Mouse (Mus musculus) liver, postnatal 0 days (tissue): ENCODE results near the gene Ccdc30. TPM values are rescaled to one million over a fixed set of nuclear protein-coding genes. Genes with fewer than 3 reads are reported as not detected.

Experiments used
- ATAC-seq: fragments of 200-750 bp; cut with Nextera tagmentation; 2 replicates; pipeline ENCODE4 v1.8.0; 2017; ENCODE audit warnings: mild to moderate bottlenecking, moderate library complexity
- DNase-seq: peaks from one replicate; pipeline ENCODE4 v3.0.0-alpha.2; 2016
- H3K27ac ChIP-seq: fragments of 300-500 bp; sonication (generic); 2 replicates; pipeline ENCODE4 v1.5.1; 2014; ENCODE audit warnings: antibody characterized with exemption, moderate library complexity, mild to moderate bottlenecking, low read depth
- H3K27me3 ChIP-seq: fragments of 300-500 bp; sonication (generic); 2 replicates; pipeline ENCODE4 v1.6.1; 2014; ENCODE audit warnings: low read length, control low read depth, mixed read lengths; ENCODE audit not compliant: insufficient read depth
- H3K36me3 ChIP-seq: fragments of 300-500 bp; sonication (generic); replicated peaks from 2 replicates; pipeline ENCODE4 v1.6.1; 2014; ENCODE audit warnings: mild to moderate bottlenecking, control low read depth, low read length, moderate library complexity, mixed read lengths; ENCODE audit not compliant: insufficient read depth
- H3K4me1 ChIP-seq: fragments of 300-500 bp; sonication (generic); 2 replicates; pipeline ENCODE4 v1.6.1; 2014; ENCODE audit warnings: antibody characterized with exemption, mild to moderate bottlenecking, control low read depth; ENCODE audit not compliant: insufficient read depth
- H3K4me2 ChIP-seq: fragments of 300-500 bp; sonication (generic); 2 replicates; pipeline ENCODE4 v1.6.1; 2014; ENCODE audit warnings: low read depth, mild to moderate bottlenecking, low read length, moderate library complexity, mixed read lengths
- H3K4me3 ChIP-seq: fragments of 300-500 bp; sonication (generic); 2 replicates; pipeline ENCODE4 v1.5.1; 2014; ENCODE audit warnings: low read depth, low read length
- H3K9ac ChIP-seq: fragments of 300-500 bp; sonication (generic); replicated peaks from 2 replicates; pipeline ENCODE4 v1.6.1; 2014; ENCODE audit warnings: mild to moderate bottlenecking, moderate library complexity
- H3K9me3 ChIP-seq: fragments of 300-500 bp; sonication (generic); 2 replicates; pipeline ENCODE4 v1.6.1; 2016; ENCODE audit warnings: mild to moderate bottlenecking, control low read depth, low read length, mixed read lengths
- CTCF ChIP-seq: sonication (generic); IDR thresholded peaks from 2 replicates; pipeline ENCODE4 v1.5.1; 2016; ENCODE audit warnings: antibody characterized with exemption, low read depth
- EP300 ChIP-seq: IDR thresholded peaks from 2 replicates; pipeline ENCODE4 v1.6.1; 2016; ENCODE audit warnings: antibody characterized with exemption, low read depth, mild to moderate bottlenecking
- WGBS: fragments of 180-500 bp; shearing (Covaris S2); extraction: QIAGEN DNeasy Blood & Tissue Kit; methylation state at CpG from one replicate; pipeline ENCODE4 v1.1.7; 2014; ENCODE audit not compliant: insufficient replicate concordance; 5-methylcytosine and 5-hydroxymethylcytosine counted together
- polyA plus RNA-seq: library from polyadenylated mRNA; unstranded; fragments of >200 nt; fragmentation: Nextera tagmentation; extraction: Ambion mirVana; gene quantifications from 2 replicates; pipeline ENCODE4 v1.2.1, GENCODE M21; 2015

Ccdc30 gene
- polyA plus RNA-seq = 2.4 and 2.9 TPM in 2 replicates

- Histone ChIP-seq H3K27me3 (peaks cover 16% of the 10 kb centered on the region), H3K27ac (no peak within 1 kb of the TSS), H3K9me3 (no peaks in the 10 kb centered on the region), H3K36me3 (no peaks in the 10 kb centered on the region; the same call in 1 of the 2 replicates), H3K4me2 (peak within 1 kb of the TSS; percentile 89), H3K9ac (peak within 1 kb of the TSS; percentile 41), H3K4me3 (peak within 1 kb of the TSS; percentile 56), H3K4me1 (peaks cover 9% of the 10 kb centered on the region)
- TF ChIP-seq CTCF = no peak
- TF ChIP-seq EP300 = no peak
- DNase-seq (peak; percentile 84), ATAC-seq (peak; percentile 96)
- WGBS = 1% methylated on average over 49 of the region's 49 CpGs
Measured at GRCm38 (mm10) chr4:119415072-119415753, at the start of gene Ccdc30. Gene Ccdc30, minus strand, starts transcription at chr4:119415521.

- H3K4me2 ChIP-seq = no peak overlapping the region
- WGBS = 56% methylated on average over 13 of the region's 13 CpGs
- no peak overlapping the region for H3K4me3 ChIP-seq
- ATAC-seq = no peak
- TF ChIP-seq EP300 (no peak), CTCF (no peak)
- H3K9ac ChIP-seq = no peak overlapping the region
- no peaks in the 10 kb centered on the region for H3K36me3 ChIP-seq
- H3K27ac ChIP-seq = no peak overlapping the region
- H3K4me1 ChIP-seq = no peaks in the 10 kb centered on the region
- DNase-seq = no peak
- no peaks in the 10 kb centered on the region for H3K9me3 ChIP-seq
- no peaks in the 10 kb centered on the region for H3K27me3 ChIP-seq
Measured at GRCm38 (mm10) chr4:119463756-119464419, 48.6 kb upstream of the Ccdc30 start.

GRCm38 (mm10) chr4:119462858-119463755 is 47.8 kb upstream of the Ccdc30 start:
- Histone ChIP-seq H3K9me3 (no peaks in the 10 kb centered on the region), H3K27ac (no peak overlapping the region), H3K4me2 (no peak overlapping the region), H3K4me3 (no peak overlapping the region), H3K27me3 (no peaks in the 10 kb centered on the region), H3K4me1 (no peaks in the 10 kb centered on the region), H3K36me3 (no peaks in the 10 kb centered on the region), H3K9ac (no peak overlapping the region)
- no peak for TF ChIP-seq CTCF
- ATAC-seq (0 out of 2 replicates have a peak, but pooled peaks have one; percentile 25), DNase-seq (no peak)
- WGBS = 58% methylated on average over 11 of the region's 11 CpGs

GRCm38 (mm10) chr4:119462457-119462856 is 47.1 kb upstream of the Ccdc30 start:
- H3K4me3 ChIP-seq = no peak overlapping the region
- ATAC-seq (no peak), DNase-seq (no peak)
- H3K36me3 ChIP-seq = no peaks in the 10 kb centered on the region
- H3K9ac ChIP-seq = no peak overlapping the region
- no peaks in the 10 kb centered on the region for H3K9me3 ChIP-seq
- no peak for TF ChIP-seq CTCF
- no peak for TF ChIP-seq EP300
- no peaks in the 10 kb centered on the region for H3K27me3 ChIP-seq
- H3K4me2 ChIP-seq = no peak overlapping the region
- H3K27ac ChIP-seq = no peak overlapping the region
- no peaks in the 10 kb centered on the region for H3K4me1 ChIP-seq
- WGBS = 80% methylated on average over 3 of the region's 3 CpGs

GRCm38 (mm10) chr4:119460728-119461141 is 45.4 kb upstream of the Ccdc30 start:
- H3K4me3 ChIP-seq = no peak overlapping the region
- no peaks in the 10 kb centered on the region for H3K4me1 ChIP-seq
- no peak for ATAC-seq
- no peaks in the 10 kb centered on the region for H3K9me3 ChIP-seq
- no peak for DNase-seq
- no peak overlapping the region for H3K4me2 ChIP-seq
- TF ChIP-seq CTCF (no peak), EP300 (no peak)
- no peaks in the 10 kb centered on the region for H3K27me3 ChIP-seq
- H3K27ac ChIP-seq = no peak overlapping the region
- H3K9ac ChIP-seq = no peak overlapping the region
- WGBS = 67% methylated on average over 8 of the region's 8 CpGs
- H3K36me3 ChIP-seq = no peaks in the 10 kb centered on the region

- no peaks in the 10 kb centered on the region for H3K9me3 ChIP-seq
- 66% methylated on average over 5 of the region's 5 CpGs for WGBS
- no peak overlapping the region for H3K4me3 ChIP-seq
- no peak for TF ChIP-seq EP300
- peak; percentile 65 for TF ChIP-seq CTCF
- H3K9ac ChIP-seq = no peak overlapping the region
- H3K4me2 ChIP-seq = no peak overlapping the region
- no peaks in the 10 kb centered on the region for H3K36me3 ChIP-seq
- no peaks in the 10 kb centered on the region for H3K27me3 ChIP-seq
- DNase-seq (peak; percentile 38), ATAC-seq (no peak)
- H3K27ac ChIP-seq = no peak overlapping the region
- H3K4me1 ChIP-seq = no peaks in the 10 kb centered on the region
Measured at GRCm38 (mm10) chr4:119460296-119460695, 45.0 kb upstream of the Ccdc30 start.
